Comparison of ENCODE assay signal across 7 mouse cellular contexts in genomic region chr17:74264333-74265155, GRCm38 (mm10). TPM values are rescaled to one million over a fixed set of nuclear protein-coding genes. Genes with fewer than 3 reads are reported as not detected.
DNase-seq lines count a peak whose midpoint lies in the region; ATAC-seq and TF ChIP-seq lines count a peak whose summit lies in the region.

No protein-coding gene starts in this region.

- 64% methylated on average over 3 of the region's 3 CpGs for WGBS in bone marrow, adult 2 months
- 66% methylated on average over 3 of the region's 3 CpGs for WGBS in embryonic facial prominence, embryonic 13.5 days
- WGBS in heart, embryonic 16.5 days: 50% methylated on average over 3 of the region's 3 CpGs
- 25% methylated on average over 3 of the region's 3 CpGs for WGBS in limb, embryonic 13.5 days

- no peak for TF ChIP-seq CTCF in bone marrow, adult 2 months (IDR thresholded peaks at IDR 0.05; ENCODE audit: control insufficient read depth, insufficient read depth, low read length)

- H3K4me2 ChIP-seq in embryonic facial prominence, embryonic 13.5 days: no peak overlapping the region
- H3K4me2 ChIP-seq in heart, embryonic 16.5 days (ENCODE audit: low read depth, low read length): peak overlapping the region; percentile 10; the same call in 1 of the 2 replicates
- H3K4me2 ChIP-seq in limb, embryonic 13.5 days (replicated peaks): no peak overlapping the region

- H3K4me3 ChIP-seq in bone marrow, adult 2 months (replicated peaks; ENCODE audit: control insufficient read depth, low read depth, low read length): no peak overlapping the region
- no peak overlapping the region for H3K4me3 ChIP-seq in embryonic facial prominence, embryonic 13.5 days
- no peak overlapping the region for H3K4me3 ChIP-seq in heart, embryonic 16.5 days (ENCODE audit: low read length)
- H3K4me3 ChIP-seq in limb, embryonic 13.5 days: no peak overlapping the region

- no peaks in the 10 kb centered on the region for H3K36me3 ChIP-seq in embryonic facial prominence, embryonic 13.5 days
- no peaks in the 10 kb centered on the region for H3K36me3 ChIP-seq in heart, embryonic 16.5 days (ENCODE audit: control insufficient read depth, insufficient read depth)
- H3K36me3 ChIP-seq in limb, embryonic 13.5 days: peaks cover 6% of the 10 kb centered on the region

- 0 out of 2 replicates have a peak overlapping the region, but pooled peaks have one; percentile 36 for H3K9ac ChIP-seq in embryonic facial prominence, embryonic 13.5 days
- peak overlapping the region; percentile 1; the same call in 1 of the 2 replicates for H3K9ac ChIP-seq in heart, embryonic 16.5 days (ENCODE audit: low read length)
- H3K9ac ChIP-seq in limb, embryonic 13.5 days: 0 out of 2 replicates have a peak overlapping the region, but pooled peaks have one; percentile 19

- H3K27ac ChIP-seq in bone marrow, adult 2 months (ENCODE audit: control insufficient read depth, insufficient read depth, low read depth, low read length, poor library complexity): peak overlapping the region; percentile 29; the same call in 1 of the 2 replicates
- H3K27ac ChIP-seq in embryonic facial prominence, embryonic 13.5 days: peak overlapping the region; percentile 44; the same call in 1 of the 2 replicates
- H3K27ac ChIP-seq in heart, embryonic 16.5 days (ENCODE audit: low read length): peak overlapping the region; percentile 70
- H3K27ac ChIP-seq in limb, embryonic 13.5 days: peak overlapping the region; percentile 74

- peak; percentile 30 for DNase-seq in skeletal muscle tissue, adult 2 months (ENCODE audit: low read depth, low spot score)
- DNase-seq in layer of hippocampus, postnatal 10 days (ENCODE audit: low spot score in 2 of 2): no peak

- ATAC-seq in embryonic facial prominence, embryonic 13.5 days (ENCODE audit: insufficient number of reproducible peaks, insufficient read depth, low FRiP score, low TSS enrichment, low read depth): no peak
- ATAC-seq in heart, embryonic 16.5 days (replicated peaks; ENCODE audit: extremely low read depth, insufficient read depth, low FRiP score): peak; percentile 55
- peak; percentile 31; the same call in 1 of the 2 replicates for ATAC-seq in limb, embryonic 13.5 days (ENCODE audit: low FRiP score, low read depth)
- no peak for ATAC-seq in megakaryocyte-erythroid progenitor cell, adult 5-6 weeks (replicated peaks; ENCODE audit: low FRiP score, low TSS enrichment, poor library complexity, severe bottlenecking)

- no peaks in the 10 kb centered on the region for H3K27me3 ChIP-seq in embryonic facial prominence, embryonic 13.5 days
- H3K27me3 ChIP-seq in heart, embryonic 16.5 days (ENCODE audit: control insufficient read depth, insufficient read depth, low read length): no peaks in the 10 kb centered on the region
- no peaks in the 10 kb centered on the region for H3K27me3 ChIP-seq in limb, embryonic 13.5 days

- no peak for TF ChIP-seq POLR2A in bone marrow, adult 2 months (IDR thresholded peaks at IDR 0.05; ENCODE audit: borderline replicate concordance, control insufficient read depth, low read depth, low read length)

- H3K9me3 ChIP-seq in embryonic facial prominence, embryonic 13.5 days: no peaks in the 10 kb centered on the region
- 0 out of 2 replicates have a peak, but pooled peaks cover 2% of the 10 kb centered on the region for H3K9me3 ChIP-seq in heart, embryonic 16.5 days (replicated peaks; ENCODE audit: control insufficient read depth, low read length)
- H3K9me3 ChIP-seq in limb, embryonic 13.5 days: 0 out of 2 replicates have a peak, but pooled peaks cover 4% of the 10 kb centered on the region

- H3K4me1 ChIP-seq in bone marrow, adult 2 months (ENCODE audit: control insufficient read depth, insufficient read depth, low read length): peaks cover 3% of the 10 kb centered on the region
- H3K4me1 ChIP-seq in embryonic facial prominence, embryonic 13.5 days: peaks cover 14% of the 10 kb centered on the region
- peaks cover 18% of the 10 kb centered on the region for H3K4me1 ChIP-seq in heart, embryonic 16.5 days (ENCODE audit: control insufficient read depth, insufficient read depth, low read length)
- H3K4me1 ChIP-seq in limb, embryonic 13.5 days: peaks cover 43% of the 10 kb centered on the region

RNA-seq across cellular contexts. Expression of gene Memo1, which starts 30.8 kb away (rescaled TPM):
- polyA plus RNA-seq in bone marrow, adult 2 months (2011; ENCODE audit: insufficient read depth, insufficient read length, low replicate concordance, missing spikeins): 65.0 and 101 TPM in 2 replicates
- 80.3 and 85.8 TPM in 2 replicates for polyA plus RNA-seq in embryonic facial prominence, embryonic 13.5 days (2015; fragmentation: Nextera tagmentation; extraction: Ambion mirVana)
- 71.4 and 72.2 TPM in 2 replicates for polyA plus RNA-seq in heart, embryonic 16.5 days (2015; fragmentation: Nextera tagmentation; extraction: Ambion mirVana)
- polyA plus RNA-seq in limb, embryonic 13.5 days (2015; fragmentation: Nextera tagmentation; extraction: Ambion mirVana): 79.4 and 83.0 TPM in 2 replicates
- total RNA-seq in layer of hippocampus, postnatal 10 days (2021): 10 to 100 TPM; 61.2 to 61.7 TPM
- 148 and 172 TPM in 2 replicates for total RNA-seq in megakaryocyte-erythroid progenitor cell, adult 5-6 weeks (2014; fragmentation: Nextera tagmentation)
- total RNA-seq in megakaryocyte-erythroid progenitor cell, adult 5-6 weeks (2017): 197 and 201 TPM in 2 replicates

RNA-seq across cellular contexts. Expression of gene Dpy30, which starts 59.2 kb away (rescaled TPM):
- 78.1 and 83.6 TPM in 2 replicates for polyA plus RNA-seq in bone marrow, adult 2 months (2011; ENCODE audit: insufficient read depth, insufficient read length, low replicate concordance, missing spikeins)
- 226 and 247 TPM in 2 replicates for polyA plus RNA-seq in embryonic facial prominence, embryonic 13.5 days (2015; fragmentation: Nextera tagmentation; extraction: Ambion mirVana)
- 184 and 188 TPM in 2 replicates for polyA plus RNA-seq in heart, embryonic 16.5 days (2015; fragmentation: Nextera tagmentation; extraction: Ambion mirVana)
- polyA plus RNA-seq in limb, embryonic 13.5 days (2015; fragmentation: Nextera tagmentation; extraction: Ambion mirVana): 223 and 240 TPM in 2 replicates
- 10 to 100 TPM; 66.8 to 72.9 TPM for total RNA-seq in layer of hippocampus, postnatal 10 days (2021)
- total RNA-seq in megakaryocyte-erythroid progenitor cell, adult 5-6 weeks (2014; fragmentation: Nextera tagmentation): 233 and 253 TPM in 2 replicates
- total RNA-seq in megakaryocyte-erythroid progenitor cell, adult 5-6 weeks (2017): 114 and 178 TPM in 2 replicates

Comparison
In these comparisons a context has a peak if more than half of its experiments do, and no peak if none do; other contexts are left out.
1. ATAC-seq: peak in heart, embryonic 16.5 days (single experiment) and limb, embryonic 13.5 days (single experiment); none in embryonic facial prominence, embryonic 13.5 days (single experiment) and megakaryocyte-erythroid progenitor cell, adult 5-6 weeks (single experiment).
2. Peak in every context shown above with its lines, with median percentiles within 50 percentile points of each other: H3K27ac ChIP-seq and H3K9ac ChIP-seq.